Mouse (Mus musculus) G1E (cell line): ENCODE measurements around the gene Rnf166. TPM values are rescaled to one million over a fixed set of nuclear protein-coding genes. Genes with fewer than 3 reads are reported as not detected.

ENCODE experiments used
- ATAC-seq: 2 replicates; pipeline ENCODE4 v1.8.0; 2016; ENCODE audit warnings: mild to moderate bottlenecking; ENCODE audit not compliant: insufficient number of reproducible peaks, poor library complexity, low FRiP score, severe bottlenecking; ENCODE audit errors: extremely low read depth
- DNase-seq: peaks from one replicate; pipeline ENCODE4 v3.0.0; 2012; ENCODE audit warnings: low spot score
- H3K27me3 ChIP-seq: 2 replicates; pipeline ENCODE4 v1.6.1; 2012; ENCODE audit warnings: mild to moderate bottlenecking, low read length, inconsistent platforms; ENCODE audit not compliant: insufficient read depth
- H3K36me3 ChIP-seq: replicated peaks from 2 replicates; pipeline ENCODE3; 2012; ENCODE audit warnings: mild to moderate bottlenecking, inconsistent platforms
- H3K4me1 ChIP-seq: 2 replicates; pipeline ENCODE4 v1.6.1; 2012; ENCODE audit warnings: low read depth, low read length, inconsistent platforms, mixed read lengths; ENCODE audit not compliant: insufficient read depth
- H3K4me3 ChIP-seq: 2 replicates; pipeline ENCODE4 v1.5.1; 2012; ENCODE audit warnings: low read depth, mild to moderate bottlenecking, inconsistent platforms, low read length, moderate library complexity, mixed read lengths
- H3K9me3 ChIP-seq: replicated peaks from 2 replicates; pipeline ENCODE4 v1.6.1; 2012; ENCODE audit warnings: inconsistent platforms
- CTCF ChIP-seq: IDR thresholded peaks from 2 replicates; pipeline ENCODE4 v1.5.1; 2012; ENCODE audit warnings: low read depth, low read length, inconsistent platforms, mixed read lengths
- GATA1 ChIP-seq: IDR thresholded peaks from 2 replicates; pipeline ENCODE4 v1.6.1; 2012; ENCODE audit warnings: borderline replicate concordance, low read length, inconsistent platforms, mixed read lengths
- GATA2 ChIP-seq: IDR thresholded peaks from 2 replicates; pipeline ENCODE4 v1.6.1; 2012; ENCODE audit warnings: low read depth, low read length, inconsistent platforms, borderline replicate concordance
- POLR2AphosphoS5 ChIP-seq: IDR thresholded peaks from 2 replicates; pipeline ENCODE4 v1.6.1; 2012; ENCODE audit warnings: low read depth, low read length, inconsistent platforms; ENCODE audit not compliant: insufficient replicate concordance
- TAL1 ChIP-seq: conservative IDR thresholded peaks from 2 replicates; pipeline ENCODE4 v1.6.1; 2012; ENCODE audit warnings: low read depth, low read length, inconsistent platforms, mixed read lengths
- polyA plus RNA-seq: library from polyadenylated mRNA; stranded (reverse); fragments of >175 nt; gene quantifications from 2 replicates; pipeline ENCODE4 v1.2.3, GENCODE M21; 2012
- total RNA-seq, 2 experiments: library from RNA; stranded (forward) in 1 of 2; stranded (reverse) in 1 of 2; fragments of 200-1000 nt in 1 of 2; fragments of >200 nt in 1 of 2; fragmentation: Nextera tagmentation in 1 of 2; gene quantifications; 2 replicates each; pipeline ENCODE4 v1.2.3; 2014 to 2017

Gene Rnf166
- total and polyA plus RNA-seq, 3 experiments = 18.6 to 33.3 (median 28.0) TPM

- DNase-seq (peak; percentile 54), ATAC-seq (no peak)
- H3K9me3 ChIP-seq = peaks cover 3% of the 10 kb centered on the region
- H3K4me3 ChIP-seq = peak overlapping the region; percentile 78
- no peak for TF ChIP-seq GATA2
- H3K4me1 ChIP-seq = peaks cover 72% of the 10 kb centered on the region
- H3K36me3 ChIP-seq = peaks cover 72% of the 10 kb centered on the region
- H3K27me3 ChIP-seq = no peaks in the 10 kb centered on the region
These were observed 44.0 kb downstream of the Rnf166 start for GRCm38 (mm10) chr8:122431694-122432442.

DNA sequence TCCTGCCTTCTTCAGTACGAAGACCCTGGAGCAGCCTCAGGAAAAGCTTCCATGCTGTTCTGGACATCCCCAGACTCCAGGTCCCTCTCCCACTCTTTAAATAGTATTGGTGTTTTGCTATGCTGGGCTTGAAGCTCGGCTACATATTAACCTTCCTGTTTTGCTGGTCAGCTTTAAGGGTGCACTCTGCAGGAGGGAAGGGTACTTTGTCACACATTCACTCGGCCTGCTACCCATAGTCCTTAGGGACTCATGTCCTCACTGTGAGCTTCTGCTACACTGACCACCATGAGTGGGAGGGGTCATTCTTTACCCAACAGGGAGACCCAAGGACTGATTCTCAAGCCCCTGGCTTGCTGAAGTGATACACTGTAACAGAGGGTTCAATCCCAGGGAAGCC is 45.2 kb downstream of the Rnf166 start:
- no peak for ATAC-seq
- H3K9me3 ChIP-seq = peaks cover 3% of the 10 kb centered on the region
- H3K36me3 ChIP-seq = peaks cover 73% of the 10 kb centered on the region
- H3K27me3 ChIP-seq = no peaks in the 10 kb centered on the region
- TF ChIP-seq GATA1 (no peak), TAL1 (no peak), GATA2 (no peak), CTCF (no peak), POLR2AphosphoS5 (no peak)
- peaks cover 66% of the 10 kb centered on the region for H3K4me1 ChIP-seq
- DNase-seq = no peak
- no peak overlapping the region; the same call in 1 of the 2 replicates for H3K4me3 ChIP-seq

- TF ChIP-seq POLR2AphosphoS5 (no peak), GATA2 (no peak)
- Histone ChIP-seq H3K4me1 (peaks cover 66% of the 10 kb centered on the region), H3K4me3 (no peak overlapping the region; the same call in 1 of the 2 replicates), H3K9me3 (no peaks in the 10 kb centered on the region), H3K27me3 (no peaks in the 10 kb centered on the region), H3K36me3 (peaks cover 73% of the 10 kb centered on the region)
- peak; percentile 36; the same call in 1 of the 2 replicates for ATAC-seq
- peak; percentile 72 for DNase-seq
These were observed 45.7 kb downstream of the Rnf166 start for GRCm38 (mm10) chr8:122430058-122430636.

GRCm38 (mm10) chr8:122428163-122428562 is 47.7 kb downstream of the Rnf166 start:
- Histone ChIP-seq H3K27me3 (peaks cover 2% of the 10 kb centered on the region; the same call in 1 of the 2 replicates), H3K36me3 (peaks cover 73% of the 10 kb centered on the region), H3K4me3 (no peak overlapping the region), H3K9me3 (no peaks in the 10 kb centered on the region), H3K4me1 (peaks cover 55% of the 10 kb centered on the region)
- no peak for ATAC-seq
- DNase-seq = no peak
- TF ChIP-seq TAL1 (no peak), GATA1 (no peak), CTCF (no peak), POLR2AphosphoS5 (no peak), GATA2 (no peak)

DNA sequence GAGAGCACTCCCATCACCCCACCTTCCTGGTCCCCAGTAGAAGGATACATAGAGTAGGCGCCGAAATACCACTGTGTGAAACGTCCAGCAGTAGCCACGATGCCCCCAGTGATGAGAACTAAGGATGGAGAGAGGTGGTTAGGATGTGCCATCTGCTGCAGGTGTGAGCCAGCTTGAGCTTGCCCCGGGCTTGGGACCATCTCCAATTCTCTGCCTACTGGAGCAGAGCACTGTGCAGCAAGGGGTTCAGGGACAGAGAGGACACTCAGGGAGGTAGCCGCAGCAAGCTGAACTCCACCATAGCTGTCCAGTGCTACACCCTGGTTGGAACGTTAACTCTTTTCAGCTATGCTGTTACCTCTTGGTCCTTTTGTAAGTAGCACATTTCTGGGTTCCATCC is 48.3 kb downstream of the Rnf166 start:
- TF ChIP-seq CTCF = no peak
- TF ChIP-seq GATA1 = no peak
- TF ChIP-seq POLR2AphosphoS5 = no peak
- no peak for TF ChIP-seq GATA2
- TF ChIP-seq TAL1 = no peak
- no peaks in the 10 kb centered on the region for H3K9me3 ChIP-seq
- no peak overlapping the region for H3K4me3 ChIP-seq
- peaks cover 75% of the 10 kb centered on the region for H3K36me3 ChIP-seq
- peaks cover 50% of the 10 kb centered on the region for H3K4me1 ChIP-seq
- DNase-seq (no peak), ATAC-seq (no peak)
- H3K27me3 ChIP-seq = peaks cover 5% of the 10 kb centered on the region; the same call in 1 of the 2 replicates

GRCm38 (mm10) chr8:122426145-122426544 is 49.7 kb downstream of the Rnf166 start:
- DNase-seq (no peak), ATAC-seq (no peak)
- Histone ChIP-seq H3K4me3 (no peak overlapping the region), H3K36me3 (peaks cover 84% of the 10 kb centered on the region), H3K4me1 (peaks cover 36% of the 10 kb centered on the region), H3K9me3 (no peaks in the 10 kb centered on the region), H3K27me3 (peaks cover 7% of the 10 kb centered on the region; the same call in 1 of the 2 replicates)
- TF ChIP-seq GATA1 (no peak), TAL1 (no peak), CTCF (no peak), POLR2AphosphoS5 (no peak), GATA2 (no peak)

DNA sequence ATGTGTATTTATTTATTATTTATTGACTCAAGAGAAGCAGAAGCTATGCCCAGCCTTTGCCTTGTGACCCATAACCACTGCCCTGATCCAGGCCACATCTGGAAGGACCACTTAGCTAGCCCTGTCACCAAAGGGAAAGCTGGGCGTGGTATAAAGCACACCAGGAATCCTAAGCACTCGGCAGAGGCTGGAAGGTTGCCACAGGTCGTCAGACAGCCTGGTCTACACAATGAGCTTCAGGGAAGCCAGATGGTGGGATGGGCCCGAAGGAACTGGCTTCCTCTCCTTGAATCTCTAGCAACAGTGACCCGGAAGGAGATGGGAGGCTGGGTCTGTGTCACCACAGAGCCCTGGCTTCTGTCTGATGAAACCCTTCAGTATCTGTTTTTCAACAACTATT is 52.2 kb downstream of the Rnf166 start:
- no peak for ATAC-seq
- DNase-seq = no peak
- peaks cover 19% of the 10 kb centered on the region for H3K4me1 ChIP-seq
- no peak overlapping the region for H3K4me3 ChIP-seq
- TF ChIP-seq GATA2 = no peak
- no peak for TF ChIP-seq POLR2AphosphoS5
- TF ChIP-seq CTCF = no peak
- no peak for TF ChIP-seq GATA1
- no peak for TF ChIP-seq TAL1
- H3K36me3 ChIP-seq = peaks cover 80% of the 10 kb centered on the region
- H3K9me3 ChIP-seq = no peaks in the 10 kb centered on the region
- peaks cover 7% of the 10 kb centered on the region; the same call in 1 of the 2 replicates for H3K27me3 ChIP-seq
